Mouse (Mus musculus) lung, postnatal 14 days (tissue): Measurements from ENCODE around the gene Rab3gap2.
A peak's percentile ranks its signal among the peaks of the same experiment; 100 is the strongest.
"Not testable (repeated sequence)": the region's sequence is repeated elsewhere in the genome, so short reads cannot be mapped to it uniquely, and the experiment has no call there.

ENCODE experiments used
- DNase-seq: peaks from one replicate; pipeline ENCODE4 v3.0.0; 2021

Rab3gap2 gene

GRCm38 (mm10) chr1:185283247-185283646 is 79.3 kb downstream of the Rab3gap2 start:
- no peak for DNase-seq

GRCm38 (mm10) chr1:185284740-185285139 is 80.8 kb downstream of the Rab3gap2 start:
- DNase-seq = peak; percentile 76

- DNase-seq = peak; percentile 76
Measured at GRCm38 (mm10) chr1:185285171-185285570, 81.3 kb downstream of the Rab3gap2 start.

- DNase-seq = no peak
Measured at GRCm38 (mm10) chr1:185287066-185287465, 83.1 kb downstream of the Rab3gap2 start.

- peak; percentile 11 for DNase-seq
Measured at GRCm38 (mm10) chr1:185289231-185289630, 85.3 kb downstream of the Rab3gap2 start.

GRCm38 (mm10) chr1:185291336-185291735 is 87.4 kb downstream of the Rab3gap2 start:
- no peak for DNase-seq

GRCm38 (mm10) chr1:185292646-185293360 is 88.9 kb downstream of the Rab3gap2 start:
- DNase-seq = no peak

GRCm38 (mm10) chr1:185296850-185297249 is 92.9 kb downstream of the Rab3gap2 start:
- DNase-seq = no peak

- no peak for DNase-seq
Measured at GRCm38 (mm10) chr1:185298496-185298895, 94.6 kb downstream of the Rab3gap2 start.

- DNase-seq = no peak
Measured at GRCm38 (mm10) chr1:185302816-185303215, 98.9 kb downstream of the Rab3gap2 start.

- no peak for DNase-seq
Measured at GRCm38 (mm10) chr1:185306836-185307235, 102.9 kb downstream of the Rab3gap2 start.

- no peak for DNase-seq
Measured at GRCm38 (mm10) chr1:185307645-185308044, 103.7 kb downstream of the Rab3gap2 start.

- DNase-seq = no peak
Measured at GRCm38 (mm10) chr1:185308334-185308733, 104.4 kb downstream of the Rab3gap2 start.

- peak; percentile 9 for DNase-seq
Measured at GRCm38 (mm10) chr1:185308908-185309307, 105.0 kb downstream of the Rab3gap2 start.

- DNase-seq = no peak
Measured at GRCm38 (mm10) chr1:185311949-185312348, 108.0 kb downstream of the Rab3gap2 start.

GRCm38 (mm10) chr1:185314546-185314945 is 110.6 kb downstream of the Rab3gap2 start:
- no peak for DNase-seq

- DNase-seq = no peak
Measured at GRCm38 (mm10) chr1:185315846-185316568, 112.1 kb downstream of the Rab3gap2 start.

- not testable (repeated sequence) for DNase-seq
Measured at GRCm38 (mm10) chr1:185327754-185328345, 123.9 kb downstream of the Rab3gap2 start.

GRCm38 (mm10) chr1:185328721-185329610 is 125.0 kb downstream of the Rab3gap2 start, which contains the start of gene Iars2:
Gene Iars2, minus strand, starts transcription at chr1:185329396.
- DNase-seq = peak; percentile 95

- no peak for DNase-seq
Measured at GRCm38 (mm10) chr1:185329851-185330250, 125.9 kb downstream of the Rab3gap2 start.

- no peak for DNase-seq
Measured at GRCm38 (mm10) chr1:185331364-185331763, 127.4 kb downstream of the Rab3gap2 start.

- peak; percentile 87 for DNase-seq
Measured at GRCm38 (mm10) chr1:185331983-185332430, 128.1 kb downstream of the Rab3gap2 start, which contains the start of gene Bpnt1. Gene Bpnt1, plus strand, starts transcription at chr1:185332149.
